Mouse (Mus musculus): ENCODE data around the gene Mlph.
A peak's percentile ranks its signal among the peaks of the same experiment; 100 is the strongest.

The Mlph gene

DNA sequence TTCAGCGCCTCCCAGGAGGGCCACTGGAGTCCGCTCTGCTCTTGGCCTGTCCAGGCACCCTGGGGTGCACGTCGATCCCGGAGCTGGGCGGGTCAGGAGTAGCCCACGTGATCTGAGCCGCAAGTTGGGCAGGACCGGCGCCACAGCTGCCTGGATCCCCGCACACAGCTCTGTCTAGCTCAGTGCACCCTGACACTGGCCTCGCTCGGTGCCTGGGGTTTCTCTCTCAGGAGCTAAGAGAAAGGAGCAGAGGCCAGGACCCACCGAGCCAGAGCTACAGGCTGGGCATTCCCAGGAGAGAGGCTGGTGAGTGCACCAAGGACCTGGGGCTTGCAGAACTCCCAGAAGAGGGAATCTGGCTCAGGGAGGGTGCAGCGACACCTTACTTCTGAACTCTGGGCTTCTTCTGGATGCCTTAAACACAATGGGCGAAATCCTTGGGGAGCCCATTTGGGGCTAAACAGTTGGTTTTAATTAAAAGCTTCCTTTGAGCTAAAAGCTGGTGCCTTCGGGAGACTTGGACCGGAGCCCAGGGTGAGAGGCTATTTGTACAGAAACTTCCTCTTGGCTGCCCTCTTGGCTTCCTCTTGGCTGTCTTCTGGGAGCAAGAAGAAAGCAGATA lies at the start of gene Mlph:
Gene Mlph, plus strand, starts transcription at position 138 of the 622 bp plus-strand sequence.
- DNase-seq (ENCODE audit: low spot score in 2 of 2), result no peak

GRCm38 (mm10) chr1:90866734-90867133 lies 48.2 kb upstream of the Mlph start:
- no peak for DNase-seq (ENCODE audit: low spot score in 2 of 2)

DNA sequence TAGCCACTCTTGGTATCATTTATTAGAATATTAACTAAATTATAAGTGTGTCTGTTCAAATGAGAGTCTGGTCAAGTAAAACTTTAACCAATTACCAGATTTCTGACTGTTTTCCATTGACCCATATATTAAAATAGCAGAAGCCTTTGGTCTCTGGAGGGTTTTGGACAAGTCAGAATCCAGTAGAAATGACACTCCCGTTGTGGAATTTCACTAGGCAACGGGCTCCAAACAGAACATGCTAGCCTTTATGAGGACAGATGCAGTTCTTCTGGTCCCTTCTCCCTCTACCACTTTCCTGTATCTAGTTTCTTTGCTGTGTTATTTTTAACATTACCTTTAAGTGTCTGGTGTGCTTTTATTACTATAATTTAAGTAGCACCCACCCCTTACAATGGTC lies 44.3 kb upstream of the Mlph start:
- DNase-seq (ENCODE audit: low spot score in 2 of 2), result no peak

DNA sequence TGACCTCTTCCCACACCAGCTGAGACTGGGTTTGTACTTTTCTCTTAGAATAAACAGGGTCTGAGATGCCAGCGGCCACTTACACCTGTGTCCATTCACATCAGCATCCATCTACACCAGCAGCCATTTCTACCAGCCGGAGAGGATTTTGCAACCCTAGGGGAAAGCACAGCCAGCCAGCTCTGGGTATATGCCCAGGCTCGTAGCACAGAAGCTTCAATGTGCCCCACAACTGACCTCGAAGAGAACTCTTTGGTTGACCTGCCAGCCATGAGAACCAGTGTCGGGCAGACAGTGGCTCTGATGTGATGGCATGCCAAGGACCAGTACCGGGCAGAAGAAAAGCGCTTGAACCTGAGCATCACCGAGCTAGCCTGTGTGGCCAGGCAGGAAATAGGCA lies 39.5 kb upstream of the Mlph start:
- DNase-seq (ENCODE audit: low spot score in 2 of 2), result no peak

- DNase-seq (ENCODE audit: low spot score in 2 of 2), result no peak
These were observed 38.9 kb upstream of the Mlph start for GRCm38 (mm10) chr1:90875961-90876360.

GRCm38 (mm10) chr1:90876486-90877270 lies 38.2 kb upstream of the Mlph start:
- no peak for DNase-seq (ENCODE audit: low spot score in 2 of 2)

DNA sequence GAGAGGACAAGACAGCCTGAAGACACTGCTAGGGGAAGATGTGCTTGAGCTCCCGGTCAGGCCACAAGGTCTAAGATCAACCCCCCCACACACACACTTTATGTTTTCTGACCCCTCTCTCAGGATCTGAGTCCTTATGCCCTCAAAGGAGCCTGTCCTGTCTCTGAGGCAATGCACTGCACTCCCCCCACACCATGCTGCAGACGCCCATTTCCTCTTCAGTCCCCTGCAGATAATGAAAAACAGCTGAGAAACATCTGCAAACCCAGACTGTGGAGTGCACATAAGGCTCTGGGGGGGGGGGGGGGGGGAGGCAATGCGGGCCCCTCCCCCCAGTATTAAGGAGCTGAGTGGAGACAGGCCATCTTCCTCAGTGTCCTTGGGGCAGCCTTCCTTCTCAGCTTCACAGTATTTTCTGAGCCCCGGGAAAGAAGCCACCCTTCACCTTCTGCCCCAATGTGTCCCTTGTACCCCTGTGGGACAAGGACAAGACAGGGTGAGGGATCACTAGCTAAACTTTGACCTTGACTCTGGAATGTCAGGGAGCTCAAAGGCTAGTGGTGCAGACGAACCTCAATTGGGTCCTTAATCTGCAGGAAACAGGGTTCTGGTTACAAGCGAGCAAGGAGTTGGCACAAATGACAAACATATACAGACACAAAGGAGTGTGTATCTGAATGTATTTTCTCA lies 29.0 kb upstream of the Mlph start:
- no peak for DNase-seq (ENCODE audit: low spot score in 2 of 2)

- no peak for DNase-seq (ENCODE audit: low spot score in 2 of 2)
These were observed 20.4 kb upstream of the Mlph start for GRCm38 (mm10) chr1:90894521-90894920.

DNA sequence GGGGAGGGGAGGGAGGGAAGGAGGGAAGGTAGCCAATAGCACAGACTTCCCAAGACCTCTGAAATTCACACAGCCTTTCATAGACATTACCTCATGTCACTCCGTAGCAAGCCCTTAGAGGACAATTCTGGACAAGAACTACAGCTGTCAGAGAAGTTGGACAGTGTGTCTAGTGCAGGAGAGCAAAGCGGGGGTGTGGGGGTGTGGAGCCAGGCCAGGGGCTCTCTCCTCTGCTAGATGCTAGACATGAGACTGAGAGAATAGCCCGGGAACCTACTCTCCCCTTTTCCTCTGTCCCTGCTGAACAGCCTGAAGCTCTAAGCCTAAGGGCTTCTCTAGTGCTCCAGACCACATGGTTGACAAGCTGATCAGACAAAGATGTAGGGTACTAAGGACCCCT lies 19.9 kb upstream of the Mlph start:
- DNase-seq (ENCODE audit: low spot score in 2 of 2), result no peak

- no peak for DNase-seq (ENCODE audit: low spot score in 2 of 2)
These were observed 18.6 kb upstream of the Mlph start for GRCm38 (mm10) chr1:90896281-90896680.

- DNase-seq (ENCODE audit: low spot score in 2 of 2), result no peak
These were observed 18.0 kb upstream of the Mlph start for GRCm38 (mm10) chr1:90896741-90897361.

DNA sequence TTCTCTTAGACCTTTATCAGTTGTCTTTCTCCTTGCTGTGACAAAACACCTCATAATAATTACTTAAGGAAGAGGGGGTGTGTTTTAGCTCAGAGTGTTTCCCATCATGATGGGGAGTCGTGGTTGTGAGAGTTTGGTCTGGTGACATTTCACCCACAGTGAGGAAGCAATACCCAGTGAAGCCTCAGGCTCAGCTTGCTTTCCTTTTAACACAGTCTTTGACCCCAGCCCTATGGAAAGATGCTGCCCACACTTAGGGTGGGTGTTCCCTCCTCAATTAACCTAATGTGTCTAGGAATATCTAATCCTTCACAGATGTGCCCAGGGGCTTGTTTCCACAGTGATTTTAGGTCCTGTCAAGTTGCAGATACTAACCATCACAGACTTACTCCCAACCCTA lies 16.9 kb upstream of the Mlph start:
- DNase-seq (ENCODE audit: low spot score in 2 of 2), result no peak

DNA sequence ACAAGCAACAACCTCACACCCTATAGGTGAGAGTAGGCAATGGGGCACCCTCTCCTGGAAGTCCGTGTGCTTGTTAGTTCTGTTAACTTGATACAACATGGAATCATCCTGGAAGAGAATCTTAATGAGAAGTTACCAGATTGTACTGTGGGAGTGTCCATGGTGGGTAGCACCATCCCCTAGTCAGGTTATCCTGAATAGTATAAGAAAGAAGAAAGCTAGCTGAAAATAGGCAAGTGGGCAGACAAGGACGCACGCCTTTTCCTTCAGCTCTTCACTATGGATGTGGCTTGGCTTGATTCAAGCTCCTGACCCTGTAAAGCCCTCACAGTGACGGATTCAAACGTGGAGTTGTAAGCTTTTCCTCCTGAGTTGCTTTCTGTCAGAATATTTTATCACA lies 15.1 kb upstream of the Mlph start:
- no peak for DNase-seq (ENCODE audit: low spot score in 2 of 2)

DNA sequence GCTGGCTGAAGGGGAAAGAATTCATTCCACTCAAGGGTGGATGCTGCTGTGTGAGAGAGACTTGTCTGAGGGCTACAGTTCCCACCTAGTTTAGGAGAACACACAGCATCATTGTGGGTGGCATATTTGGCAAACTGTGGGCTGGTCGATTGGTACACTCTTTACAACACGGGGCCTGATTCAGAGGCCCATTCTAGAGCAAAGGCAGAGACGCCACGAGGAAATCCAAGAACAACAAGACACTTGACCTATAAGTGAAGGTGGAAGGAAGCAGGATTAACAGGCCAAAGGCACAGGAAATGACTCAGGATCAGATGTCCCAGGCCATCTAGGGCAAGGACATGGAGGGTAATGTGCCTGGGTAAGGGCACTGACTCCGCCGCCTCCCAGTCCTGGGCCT lies 14.5 kb upstream of the Mlph start:
- no peak for DNase-seq (ENCODE audit: low spot score in 2 of 2)

DNA sequence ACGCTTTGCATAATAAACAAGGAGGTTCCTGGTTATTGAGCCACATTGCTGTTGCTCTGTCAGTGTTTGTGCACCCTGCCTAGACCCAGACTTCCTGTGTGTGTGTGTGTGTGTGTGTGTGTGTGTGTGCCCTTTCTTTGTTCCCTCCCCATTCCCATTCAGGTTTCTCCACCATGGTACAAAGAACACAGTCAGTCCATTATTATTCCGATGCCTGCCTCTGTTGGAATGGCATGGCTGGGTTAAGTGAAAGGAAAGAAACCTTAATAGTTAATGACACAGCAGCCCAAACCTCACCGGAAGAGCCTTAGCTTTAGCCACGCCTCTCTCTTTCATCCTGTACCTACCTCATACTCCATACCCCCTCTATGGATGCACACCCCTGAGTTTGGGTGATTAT lies 13.6 kb upstream of the Mlph start:
- DNase-seq (ENCODE audit: low spot score in 2 of 2), result no peak

GRCm38 (mm10) chr1:90901681-90902208 lies 13.1 kb upstream of the Mlph start:
- DNase-seq (ENCODE audit: low spot score in 2 of 2), result no peak

- DNase-seq (ENCODE audit: low spot score in 2 of 2), result no peak
These were observed 12.1 kb upstream of the Mlph start for GRCm38 (mm10) chr1:90902751-90903150.

DNA sequence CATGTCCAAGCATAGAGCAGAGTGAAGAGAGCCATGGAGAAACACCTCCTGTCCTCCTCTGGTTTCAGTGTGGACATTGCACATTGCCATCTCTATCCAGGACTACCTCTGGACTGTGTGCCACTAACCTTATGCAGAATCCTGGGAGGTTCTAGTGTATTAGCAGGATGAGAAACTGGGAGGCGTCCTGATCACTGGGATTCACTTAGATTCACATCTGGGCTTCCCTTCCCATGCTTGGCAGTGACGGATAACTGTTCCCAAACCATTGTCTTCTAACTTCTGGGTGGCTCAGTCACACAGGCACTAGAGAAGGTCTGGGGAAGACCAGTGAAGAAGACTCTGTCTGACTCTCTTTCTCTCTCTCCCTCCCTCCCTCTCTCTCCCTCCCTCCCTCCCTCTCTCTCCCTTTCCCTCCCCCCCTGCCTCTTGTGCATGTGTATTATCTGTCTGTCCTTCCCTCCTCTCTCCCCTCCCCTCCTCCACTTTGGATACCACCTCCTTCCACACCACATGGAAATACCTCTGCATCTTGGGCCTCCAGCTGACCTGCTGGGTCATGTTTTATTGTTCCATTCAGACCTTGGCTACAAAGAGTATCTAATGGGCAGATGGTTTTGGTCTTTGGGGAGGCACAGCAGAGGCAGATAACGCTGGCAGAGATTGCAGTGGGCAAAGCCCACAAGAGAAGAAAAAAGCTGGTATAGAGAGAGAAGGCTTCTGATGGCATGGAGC lies 11.5 kb upstream of the Mlph start:
- DNase-seq (ENCODE audit: low spot score in 2 of 2), result no peak

- DNase-seq (ENCODE audit: low spot score in 2 of 2), result peak in 1 of 2 experiments; percentile 44
These were observed 10.9 kb upstream of the Mlph start for GRCm38 (mm10) chr1:90903971-90904458.

- no peak for DNase-seq (ENCODE audit: low spot score in 2 of 2)
These were observed 10.0 kb upstream of the Mlph start for GRCm38 (mm10) chr1:90904729-90905404.

DNA sequence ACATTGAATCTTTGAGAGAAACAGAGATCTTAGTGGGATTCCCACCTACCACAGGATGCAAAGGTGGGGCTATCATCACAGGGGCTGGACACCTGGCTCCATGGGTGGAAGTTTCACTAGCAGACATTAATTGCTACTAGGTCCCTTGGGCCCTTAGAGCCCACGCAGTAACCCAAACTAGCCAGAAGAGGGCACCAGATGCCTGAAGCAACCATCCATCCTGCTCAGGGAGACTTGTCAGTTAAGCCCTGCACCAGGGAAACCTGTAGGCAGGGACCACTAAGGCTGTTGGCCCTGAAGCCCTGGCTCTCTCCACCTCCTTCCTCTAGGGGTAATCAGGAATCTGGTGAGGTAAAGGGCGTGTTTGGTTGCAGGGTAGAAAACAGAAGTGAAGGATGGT lies 8.5 kb upstream of the Mlph start:
- DNase-seq (ENCODE audit: low spot score in 2 of 2), result peak; percentile 38 to 58

Data from frontal cortex, postnatal 25 days (tissue).